Mouse (Mus musculus) heart, adult 18-20 months (tissue): ENCODE data around the gene P4hb. TPM values are rescaled to one million over a fixed set of nuclear protein-coding genes. Genes with fewer than 3 reads are reported as not detected.
"Not testable (repeated sequence)": the region's sequence is repeated elsewhere in the genome, so short reads cannot be mapped to it uniquely, and the experiment has no call there.

Source experiments
- DNase-seq, 2 experiments: peaks; one replicate each; pipeline ENCODE4 v3.0.0; 2021 to 2022; ENCODE audit warnings: mixed read lengths in 1 of 2
- total RNA-seq, 2 experiments: library from RNA; stranded (reverse); gene quantifications; 2 replicates each; pipeline ENCODE4 v1.2.3; 2021

The P4hb gene
- total RNA-seq, 2 experiments from 2014 or later = 230 TPM

GRCm38 (mm10) chr11:120572417-120572751 is 669 bp downstream of the P4hb start:
- DNase-seq = no peak

- DNase-seq = no peak
These were observed 1.2 kb downstream of the P4hb start for GRCm38 (mm10) chr11:120571754-120572416.

DNA sequence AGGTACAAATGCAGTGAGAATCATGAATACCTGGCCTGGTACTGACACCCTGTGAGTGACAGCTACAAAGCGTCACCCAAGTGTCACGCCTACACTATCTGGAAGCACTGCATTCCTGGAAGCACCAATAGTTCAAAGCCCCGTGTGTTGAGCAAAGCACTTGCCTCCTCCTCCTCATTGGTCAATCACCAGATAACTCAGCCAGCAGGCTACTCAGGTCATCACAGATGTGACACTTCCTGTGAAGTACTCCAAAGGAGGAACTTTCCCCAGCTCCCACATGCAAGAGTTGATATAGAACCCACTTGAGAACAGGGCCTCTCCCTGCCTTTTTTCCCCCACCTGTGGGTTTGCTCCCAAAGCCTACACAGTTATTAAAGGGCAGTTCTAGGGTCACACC is 1.9 kb downstream of the P4hb start:
- DNase-seq = no peak

- no peak for DNase-seq
These were observed 4.7 kb downstream of the P4hb start for GRCm38 (mm10) chr11:120568324-120568723.

GRCm38 (mm10) chr11:120565114-120565513 is 7.9 kb downstream of the P4hb start:
- no peak for DNase-seq

DNA sequence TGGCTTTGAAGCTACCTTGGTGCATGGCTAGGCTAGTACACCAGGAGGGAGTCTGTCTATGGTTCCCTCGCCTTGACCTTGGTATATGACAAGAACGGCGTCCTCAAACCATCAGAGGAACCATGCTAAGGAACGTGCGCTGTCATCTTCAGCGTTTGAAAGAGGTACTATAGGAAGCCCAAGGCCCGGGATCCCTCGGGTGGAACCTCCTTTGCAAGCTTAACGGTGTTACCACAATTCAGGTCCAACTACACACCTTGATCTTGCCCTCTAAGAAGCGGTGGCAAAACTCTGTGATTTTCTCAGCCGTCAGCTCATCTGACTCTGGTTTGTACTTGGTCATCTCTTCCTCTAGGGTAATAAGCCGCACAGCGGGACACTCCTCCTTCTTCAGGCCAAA is 10.1 kb downstream of the P4hb start:
- no peak for DNase-seq

GRCm38 (mm10) chr11:120560952-120561728 is 11.9 kb downstream of the P4hb start:
- DNase-seq = no peak

GRCm38 (mm10) chr11:120558843-120559242 is 14.2 kb downstream of the P4hb start:
- DNase-seq = not testable (repeated sequence)

- no peak for DNase-seq
These were observed 17.8 kb downstream of the P4hb start for GRCm38 (mm10) chr11:120555260-120555659.

- DNase-seq = peak; percentile 64 to 68
These were observed 18.2 kb downstream of the P4hb start for GRCm38 (mm10) chr11:120554834-120555233.

GRCm38 (mm10) chr11:120552736-120553135 is 20.3 kb downstream of the P4hb start:
- DNase-seq = no peak

GRCm38 (mm10) chr11:120550810-120551440 is 22.1 kb downstream of the P4hb start, which contains the start of gene Ppp1r27:
Gene Ppp1r27 (minus strand): TSS chr11:120551132.
- no peak for DNase-seq

GRCm38 (mm10) chr11:120549986-120550809 is 22.9 kb downstream of the P4hb start:
- peak in 1 of 2 experiments; percentile 36 for DNase-seq

DNA sequence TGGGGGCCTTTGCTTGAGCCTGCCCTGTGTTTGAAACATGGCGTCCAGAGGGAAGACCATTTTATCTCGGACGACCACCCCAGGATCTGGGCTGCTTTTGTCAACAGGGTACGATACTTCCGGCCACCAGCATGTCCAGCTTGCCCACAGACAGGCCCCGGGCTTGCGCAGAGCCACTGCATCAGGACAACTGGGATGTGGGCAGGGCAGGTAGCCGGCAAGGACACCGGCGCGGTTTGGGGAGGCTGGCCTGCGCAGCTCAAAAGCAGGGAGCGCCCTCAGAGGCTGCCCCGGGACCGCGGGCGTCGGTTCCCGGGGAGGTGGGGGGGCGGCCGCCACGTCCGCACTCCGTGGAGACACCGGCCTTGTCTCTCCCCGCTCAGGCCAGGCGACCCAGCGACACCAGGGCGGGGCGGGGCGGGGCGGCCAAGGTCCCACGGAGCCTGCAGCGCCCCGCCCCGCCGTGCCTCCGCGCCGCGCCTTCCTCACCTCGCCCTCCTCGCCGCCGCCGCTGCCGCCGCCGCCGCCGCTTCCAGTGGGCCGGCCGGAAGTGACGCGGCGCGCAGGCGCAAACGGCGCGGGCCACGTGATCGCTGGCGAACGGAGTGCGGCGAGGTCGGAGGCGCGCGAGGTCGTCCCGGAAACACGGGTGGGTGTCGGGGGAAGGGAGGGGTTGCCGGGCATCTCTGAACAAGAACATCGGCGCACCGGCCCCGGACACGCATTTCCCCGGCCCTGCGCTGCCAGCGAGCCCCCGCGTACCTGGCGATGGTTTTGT is 23.7 kb downstream of the P4hb start, which contains the start of gene Mcrip1:
Gene Mcrip1 (minus strand): TSS at position 560 of the 778 bp plus-strand sequence.
- DNase-seq = peak; percentile 95 to 96

DNA sequence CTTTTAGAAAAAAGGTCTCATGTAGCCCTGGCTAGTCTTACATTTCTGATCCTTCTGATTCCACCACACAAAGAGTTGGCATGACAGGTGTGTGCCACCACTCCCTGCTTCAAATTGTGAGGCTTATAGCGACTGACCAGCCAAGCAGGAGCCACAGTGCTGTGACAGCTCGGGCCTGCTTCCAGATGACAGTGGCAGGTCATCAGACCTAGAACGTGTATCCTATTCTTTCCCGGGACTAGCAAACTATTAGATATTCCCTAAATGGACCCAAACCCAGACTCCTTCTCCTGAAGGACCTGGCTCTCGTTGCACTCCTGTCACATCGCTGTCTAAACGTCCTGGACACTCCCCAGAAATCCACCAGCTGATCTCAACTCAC is 24.3 kb downstream of the P4hb start:
- no peak for DNase-seq

GRCm38 (mm10) chr11:120548214-120548613 is 24.8 kb downstream of the P4hb start:
- DNase-seq = no peak

DNA sequence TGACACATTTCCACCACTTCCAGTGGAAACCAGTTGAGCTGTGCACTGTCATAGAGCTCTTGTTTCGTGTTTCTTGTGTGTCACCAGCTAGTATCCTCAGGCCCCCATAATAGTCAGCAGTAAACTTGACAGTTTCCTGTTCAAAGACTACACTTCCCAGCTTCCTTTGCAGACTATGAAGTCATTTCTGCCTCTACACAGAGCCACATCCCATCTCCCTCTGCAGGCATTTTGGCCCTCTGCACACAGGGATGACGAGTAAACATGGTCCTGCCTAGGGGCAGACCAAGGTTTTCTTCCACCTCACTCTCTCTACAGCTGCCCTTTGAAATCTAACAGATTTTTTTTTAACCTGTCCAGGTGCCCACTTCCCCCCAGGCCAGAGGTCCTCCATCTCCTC is 25.6 kb downstream of the P4hb start:
- no peak for DNase-seq

- no peak for DNase-seq
These were observed 27.1 kb downstream of the P4hb start for GRCm38 (mm10) chr11:120545964-120546363.

DNA sequence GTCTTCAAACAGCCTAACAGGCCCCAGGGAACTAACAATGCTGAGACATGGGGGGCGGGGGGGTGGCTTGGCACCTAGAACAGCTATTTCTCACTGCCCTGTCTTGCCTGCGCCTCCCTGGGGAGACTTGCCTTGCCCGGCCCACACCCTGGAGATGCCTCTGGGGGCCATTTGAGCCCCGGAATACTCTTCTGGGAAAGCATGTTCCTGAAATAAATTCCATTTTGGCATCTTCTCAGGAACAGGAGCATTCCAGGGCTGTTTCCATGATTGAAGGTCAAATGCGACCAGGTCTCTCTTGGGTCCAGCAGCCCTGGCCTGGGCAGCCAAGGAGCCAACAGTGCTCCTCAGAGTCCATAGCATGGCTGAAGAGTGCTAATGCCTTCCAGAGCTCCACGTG is 30.7 kb downstream of the P4hb start:
- no peak for DNase-seq

DNA sequence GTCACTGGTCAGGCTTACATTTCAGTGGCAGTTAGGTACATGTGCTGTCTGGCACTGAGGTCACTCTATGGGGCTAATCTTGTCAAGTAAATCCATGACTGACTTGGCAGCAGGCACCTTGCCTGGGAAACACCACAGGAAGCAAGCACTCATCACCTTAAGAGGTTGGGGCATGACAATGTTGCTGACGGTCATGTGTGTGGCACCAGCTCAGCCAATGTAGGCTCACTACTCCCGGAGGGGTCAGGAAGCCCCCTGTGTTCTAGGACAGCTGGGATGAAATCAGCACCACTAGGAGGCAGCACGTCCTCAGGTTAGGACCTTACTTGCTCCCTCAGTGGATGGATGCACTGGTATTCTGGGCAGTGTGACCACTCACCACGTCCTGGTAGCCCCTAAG is 31.1 kb downstream of the P4hb start:
- DNase-seq = peak; percentile 61 to 74

- no peak for DNase-seq
These were observed 33.6 kb downstream of the P4hb start for GRCm38 (mm10) chr11:120539285-120540014.
